ENCODE assay signal across 9 mouse cellular contexts in genomic region chr8:126592381-126592770, GRCm38 (mm10). TPM values are rescaled to one million over a fixed set of nuclear protein-coding genes. Genes with fewer than 3 reads are reported as not detected.
DNase-seq lines count a peak whose midpoint lies in the region; ATAC-seq lines count a peak whose summit lies in the region.
"Had no signal": no experiment of that assay in that cellular context is flagged by ENCODE, and none has a peak within 500 bp of the region (broad histone marks: within the 10 kb centered on the region; RNA-seq: fewer than 3 reads in every experiment).

No protein-coding gene starts in this region.

- H3K4me3 ChIP-seq in forebrain, embryonic 12.5 days (replicated peaks): peak overlapping the region; percentile 93
- H3K4me3 ChIP-seq in midbrain, embryonic 12.5 days: peak overlapping the region; percentile 98

- no peak for ATAC-seq in frontal cortex, adult (ENCODE audit: low TSS enrichment)
- no peak for ATAC-seq in forebrain, embryonic 12.5 days (ENCODE audit: low FRiP score)
- ATAC-seq in midbrain, embryonic 12.5 days (ENCODE audit: low FRiP score, low read depth): no peak
- ATAC-seq: Patski had no signal

- peaks cover 70% of the 10 kb centered on the region for H3K4me1 ChIP-seq in forebrain, embryonic 12.5 days
- H3K4me1 ChIP-seq in midbrain, embryonic 12.5 days: peaks cover 61% of the 10 kb centered on the region

- H3K9ac ChIP-seq in forebrain, embryonic 12.5 days: peak overlapping the region; percentile 100
- H3K9ac ChIP-seq in midbrain, embryonic 12.5 days (replicated peaks): peak overlapping the region; percentile 100

- under 1% methylated on average over 41 of the region's 45 CpGs for WGBS in forebrain, embryonic 12.5 days
- under 1% methylated on average over 42 of the region's 45 CpGs for WGBS in midbrain, embryonic 12.5 days

- peak; percentile 47 to 50 for DNase-seq in frontal cortex, postnatal 10 days (ENCODE audit: low spot score in 2 of 2)
- DNase-seq in urinary bladder, postnatal 14 days (ENCODE audit: low spot score): peak; percentile 36
- DNase-seq in urinary bladder, postnatal 36 days (ENCODE audit: low spot score in 2 of 2): no peak
- peak; percentile 66 for DNase-seq in induced T-regulatory cell, adult 2 months (ENCODE audit: low read depth)
- DNase-seq in thymus, postnatal 0 days (ENCODE audit: low spot score): peak; percentile 45

- no peaks in the 10 kb centered on the region for H3K27me3 ChIP-seq in forebrain, embryonic 12.5 days
- no peaks in the 10 kb centered on the region; the same call in 1 of the 2 replicates for H3K27me3 ChIP-seq in midbrain, embryonic 12.5 days
- H3K27me3 ChIP-seq: Patski had no signal

- peak overlapping the region; percentile 96 for H3K4me2 ChIP-seq in forebrain, embryonic 12.5 days
- H3K4me2 ChIP-seq in midbrain, embryonic 12.5 days (replicated peaks): peak overlapping the region; percentile 95

- peaks cover 9% of the 10 kb centered on the region for H3K36me3 ChIP-seq in forebrain, embryonic 12.5 days (replicated peaks)
- 0 out of 2 replicates have a peak, but pooled peaks cover 6% of the 10 kb centered on the region for H3K36me3 ChIP-seq in midbrain, embryonic 12.5 days

- H3K9me3 ChIP-seq in forebrain, embryonic 12.5 days: no peaks in the 10 kb centered on the region
- no peaks in the 10 kb centered on the region for H3K9me3 ChIP-seq in midbrain, embryonic 12.5 days

- H3K27ac ChIP-seq in forebrain, embryonic 12.5 days: peak overlapping the region; percentile 99
- peak overlapping the region; percentile 95 for H3K27ac ChIP-seq in midbrain, embryonic 12.5 days (replicated peaks)

RNA-seq across cellular contexts. Expression of gene Irf2bp2, which starts 1.4 kb away (rescaled TPM):
- 7.4 and 7.8 TPM in 2 replicates for polyA plus RNA-seq in forebrain, embryonic 12.5 days (2016; fragmentation: Nextera tagmentation; extraction: Ambion mirVana)
- polyA plus RNA-seq in midbrain, embryonic 12.5 days (2016; fragmentation: Nextera tagmentation; extraction: Ambion mirVana): 7.5 and 7.7 TPM in 2 replicates
- polyA plus RNA-seq in thymus, postnatal 0 days (2015; fragmentation: Nextera tagmentation; extraction: Ambion mirVana): 14.9 and 20.3 TPM in 2 replicates

Comparison
In these comparisons a context has a peak if more than half of its experiments do, and no peak if none do; other contexts are left out.
1. DNase-seq: peak in frontal cortex, postnatal 10 days (2 of 2), urinary bladder, postnatal 14 days (single experiment), induced T-regulatory cell, adult 2 months (single experiment) and thymus, postnatal 0 days (single experiment); none in urinary bladder, postnatal 36 days (0 of 2).